Mouse (Mus musculus): ENCODE results near the gene Slmap. TPM values are rescaled to one million over a fixed set of nuclear protein-coding genes. Genes with fewer than 3 reads are reported as not detected.

Slmap gene
- polyA plus RNA-seq, 1 experiment from 2014 or later, result 14.6 TPM

GRCm38 (mm10) chr14:26500136-26500933, 34.4 kb downstream of the Slmap start:
- Histone ChIP-seq H3K36me3 (no peaks in the 10 kb centered on the region), H3K27me3 (no peaks in the 10 kb centered on the region), H3K4me3 (replicated peaks) (no peak overlapping the region), H3K27ac (no peak overlapping the region), H3K9me3 (no peaks in the 10 kb centered on the region), H3K4me2 (replicated peaks) (no peak overlapping the region), H3K9ac (replicated peaks) (no peak overlapping the region), H3K4me1 (replicated peaks) (no peaks in the 10 kb centered on the region)
- 97% methylated on average over 2 of the region's 2 CpGs for WGBS
- ATAC-seq, result no peak

DNA sequence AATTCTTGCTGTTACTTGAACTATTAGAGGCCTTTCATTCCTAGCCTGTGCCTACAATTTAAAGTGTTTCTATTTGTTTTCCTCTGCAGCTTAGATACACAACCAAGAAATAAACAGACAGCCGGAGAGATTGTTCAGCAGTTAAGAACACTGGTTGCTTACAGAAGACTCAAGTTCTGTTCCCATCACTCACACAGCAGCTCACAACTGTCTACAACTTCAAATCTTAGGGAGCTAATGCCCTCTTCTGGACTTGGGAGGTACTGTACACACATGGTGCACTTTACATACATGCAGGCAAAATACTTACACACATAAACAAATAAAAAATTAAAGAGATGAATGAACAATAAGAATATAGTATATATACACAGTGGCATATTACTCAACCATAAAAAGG, 39.7 kb downstream of the Slmap start:
- no peaks in the 10 kb centered on the region for H3K9me3 ChIP-seq
- H3K9ac ChIP-seq (replicated peaks), result no peak overlapping the region
- ATAC-seq, result no peak
- H3K36me3 ChIP-seq, result no peaks in the 10 kb centered on the region
- no peaks in the 10 kb centered on the region for H3K27me3 ChIP-seq
- H3K4me3 ChIP-seq (replicated peaks), result no peak overlapping the region
- no peaks in the 10 kb centered on the region for H3K4me1 ChIP-seq (replicated peaks)
- WGBS, result 94% methylated on average over 1 of the region's 1 CpGs
- no peak overlapping the region for H3K4me2 ChIP-seq (replicated peaks)
- H3K27ac ChIP-seq, result no peak overlapping the region

GRCm38 (mm10) chr14:26491150-26491549, 43.6 kb downstream of the Slmap start:
- ATAC-seq, result 0 out of 2 replicates have a peak, but pooled peaks have one; percentile 50
- no peak overlapping the region for H3K4me3 ChIP-seq (replicated peaks)
- WGBS, result 41% methylated on average over 2 of the region's 2 CpGs
- no peaks in the 10 kb centered on the region for H3K9me3 ChIP-seq
- no peaks in the 10 kb centered on the region for H3K27me3 ChIP-seq
- H3K4me2 ChIP-seq (replicated peaks), result no peak overlapping the region
- H3K27ac ChIP-seq, result no peak overlapping the region
- H3K9ac ChIP-seq (replicated peaks), result no peak overlapping the region
- H3K36me3 ChIP-seq, result no peaks in the 10 kb centered on the region
- peaks cover 11% of the 10 kb centered on the region for H3K4me1 ChIP-seq (replicated peaks)

DNA sequence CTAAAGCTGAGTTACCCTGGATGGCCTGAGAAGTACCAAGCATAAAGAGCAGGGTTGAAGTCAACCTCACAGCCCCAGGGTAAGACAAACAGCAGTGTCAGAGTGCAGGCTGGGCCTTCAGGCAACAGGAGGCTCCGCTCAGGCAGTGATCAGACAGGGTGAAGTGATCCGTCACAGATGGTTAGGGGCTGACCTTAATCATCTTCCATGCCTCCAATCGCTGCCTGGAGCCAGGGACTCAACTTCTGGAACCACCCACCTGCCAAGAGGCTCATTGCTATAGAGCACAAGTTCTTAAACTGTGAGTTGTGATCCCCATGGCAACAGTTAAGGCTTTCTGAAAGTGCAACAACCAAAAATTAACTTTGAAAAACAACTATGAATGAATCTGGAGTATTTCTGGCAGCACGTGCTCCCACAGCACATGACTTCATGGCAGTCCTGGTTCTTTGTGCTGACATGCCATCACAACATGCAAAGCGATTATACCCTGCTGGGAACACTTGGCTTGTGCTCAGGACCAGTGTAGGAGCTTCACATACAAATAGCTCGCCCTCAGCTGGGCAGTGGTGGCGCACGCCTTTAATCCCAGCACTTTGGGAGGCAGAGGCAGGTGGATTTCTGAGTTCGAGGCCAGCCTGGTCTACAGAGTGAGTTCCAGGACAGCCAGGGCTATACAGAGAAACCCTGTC, 46.3 kb downstream of the Slmap start:
- 0 out of 2 replicates have a peak, but pooled peaks have one; percentile 45 for ATAC-seq
- H3K27me3 ChIP-seq, result no peaks in the 10 kb centered on the region
- peaks cover 11% of the 10 kb centered on the region for H3K4me1 ChIP-seq (replicated peaks)
- WGBS, result 52% methylated on average over 9 of the region's 9 CpGs
- H3K27ac ChIP-seq, result no peak overlapping the region
- no peaks in the 10 kb centered on the region for H3K9me3 ChIP-seq
- H3K36me3 ChIP-seq, result no peaks in the 10 kb centered on the region
- H3K4me3 ChIP-seq (replicated peaks), result no peak overlapping the region
- H3K4me2 ChIP-seq (replicated peaks), result no peak overlapping the region
- H3K9ac ChIP-seq (replicated peaks), result no peak overlapping the region

DNA sequence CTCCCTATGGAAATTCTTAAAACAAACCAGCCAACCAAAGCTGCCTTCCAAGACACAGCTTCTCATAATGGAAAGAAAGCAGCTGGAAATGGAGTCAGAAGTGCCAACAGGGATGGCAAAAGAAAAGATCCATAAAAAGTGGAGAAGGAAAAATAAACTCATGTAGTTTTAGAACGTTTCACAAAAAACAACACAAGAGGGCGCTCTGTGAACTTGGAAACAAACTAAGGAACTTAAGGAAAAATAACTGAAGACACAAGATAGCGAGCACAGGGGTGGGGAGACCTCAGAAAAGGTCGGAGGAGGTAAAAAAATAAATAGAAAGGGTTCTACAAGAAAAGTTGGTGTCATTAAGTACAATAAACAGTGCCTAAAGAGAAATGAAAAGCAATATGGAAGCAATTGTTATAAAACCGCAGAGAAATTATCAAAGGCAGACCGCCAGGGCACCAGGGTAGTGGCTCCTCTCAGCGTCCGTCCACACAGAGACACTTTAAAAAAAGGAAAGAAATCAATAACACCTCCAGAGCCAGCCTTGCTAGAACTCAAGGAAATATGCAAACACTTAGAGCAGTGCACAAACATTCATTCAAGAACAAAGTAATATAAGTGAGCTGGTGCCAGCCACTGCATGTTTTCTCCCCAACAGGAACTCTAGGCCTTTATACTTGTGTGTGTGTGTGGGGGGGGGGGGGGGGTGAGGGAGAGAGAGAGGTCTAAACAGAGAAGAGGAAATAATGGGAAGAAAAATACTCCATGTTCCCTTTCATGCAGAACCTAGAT, 48.1 kb downstream of the Slmap start:
- ATAC-seq, result no peak
- H3K9me3 ChIP-seq, result no peaks in the 10 kb centered on the region
- no peak overlapping the region for H3K27ac ChIP-seq
- no peaks in the 10 kb centered on the region for H3K36me3 ChIP-seq
- no peak overlapping the region for H3K4me3 ChIP-seq (replicated peaks)
- 45% methylated on average over 8 of the region's 8 CpGs for WGBS
- no peak overlapping the region for H3K4me2 ChIP-seq (replicated peaks)
- peaks cover 11% of the 10 kb centered on the region for H3K4me1 ChIP-seq (replicated peaks)
- no peak overlapping the region for H3K9ac ChIP-seq (replicated peaks)
- H3K27me3 ChIP-seq, result no peaks in the 10 kb centered on the region

DNA sequence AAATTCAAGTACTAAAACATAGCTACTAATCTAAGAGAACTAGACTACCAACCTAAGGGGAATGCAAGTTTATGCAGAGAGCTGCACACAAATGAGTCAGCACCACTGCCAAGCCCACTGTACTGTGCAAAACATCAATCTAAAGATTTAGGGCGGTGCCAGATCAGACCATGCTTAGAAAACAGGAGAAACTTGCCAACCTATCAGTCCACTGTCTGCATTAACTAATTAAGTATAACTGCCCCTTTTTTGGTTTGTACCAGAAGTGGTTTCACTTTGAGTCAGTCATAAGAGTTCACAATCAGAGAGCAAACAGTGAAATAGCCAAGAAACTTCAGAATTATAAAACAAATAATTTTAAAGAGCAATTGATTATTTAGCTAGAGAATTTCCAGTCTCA, 53.3 kb downstream of the Slmap start:
- no peak overlapping the region for H3K4me3 ChIP-seq (replicated peaks)
- H3K27me3 ChIP-seq, result no peaks in the 10 kb centered on the region
- no peaks in the 10 kb centered on the region for H3K9me3 ChIP-seq
- ATAC-seq, result no peak
- no peaks in the 10 kb centered on the region for H3K4me1 ChIP-seq (replicated peaks)
- 100% methylated on average over 1 of the region's 1 CpGs for WGBS
- H3K36me3 ChIP-seq, result no peaks in the 10 kb centered on the region
- H3K9ac ChIP-seq (replicated peaks), result no peak overlapping the region
- H3K4me2 ChIP-seq (replicated peaks), result no peak overlapping the region
- no peak overlapping the region for H3K27ac ChIP-seq

GRCm38 (mm10) chr14:26477738-26478137, 57.0 kb downstream of the Slmap start:
- H3K27me3 ChIP-seq, result no peaks in the 10 kb centered on the region
- ATAC-seq, result no peak
- no peak overlapping the region for H3K9ac ChIP-seq (replicated peaks)
- no peak overlapping the region for H3K4me3 ChIP-seq (replicated peaks)
- no peak overlapping the region for H3K4me2 ChIP-seq (replicated peaks)
- no peaks in the 10 kb centered on the region for H3K4me1 ChIP-seq (replicated peaks)
- no peaks in the 10 kb centered on the region for H3K36me3 ChIP-seq
- no peaks in the 10 kb centered on the region for H3K9me3 ChIP-seq
- H3K27ac ChIP-seq, result no peak overlapping the region
- 92% methylated on average over 5 of the region's 5 CpGs for WGBS

DNA sequence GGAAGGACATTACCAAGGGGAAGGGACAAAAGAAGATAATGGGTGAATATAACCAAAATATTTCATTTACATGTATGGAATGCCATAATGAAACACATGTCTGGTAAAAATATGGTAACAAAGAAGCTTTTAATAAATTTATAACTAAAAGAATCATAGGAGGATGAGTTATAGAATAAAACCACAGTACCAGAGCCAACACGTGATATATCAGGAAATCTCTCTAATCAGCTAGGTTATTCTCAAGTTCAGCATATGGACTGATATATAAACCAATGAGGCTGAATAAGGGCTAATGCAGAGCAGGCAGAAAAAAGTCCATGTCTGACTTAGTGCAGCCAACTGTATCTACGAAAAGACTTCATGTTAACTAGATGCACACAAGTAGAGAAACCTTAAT, 58.3 kb downstream of the Slmap start:
- ATAC-seq, result no peak
- 95% methylated on average over 2 of the region's 2 CpGs for WGBS
- no peak overlapping the region for H3K9ac ChIP-seq (replicated peaks)
- H3K4me1 ChIP-seq (replicated peaks), result no peaks in the 10 kb centered on the region
- H3K9me3 ChIP-seq, result no peaks in the 10 kb centered on the region
- H3K27ac ChIP-seq, result no peak overlapping the region
- H3K36me3 ChIP-seq, result no peaks in the 10 kb centered on the region
- H3K4me3 ChIP-seq (replicated peaks), result no peak overlapping the region
- H3K4me2 ChIP-seq (replicated peaks), result no peak overlapping the region
- no peaks in the 10 kb centered on the region for H3K27me3 ChIP-seq

DNA sequence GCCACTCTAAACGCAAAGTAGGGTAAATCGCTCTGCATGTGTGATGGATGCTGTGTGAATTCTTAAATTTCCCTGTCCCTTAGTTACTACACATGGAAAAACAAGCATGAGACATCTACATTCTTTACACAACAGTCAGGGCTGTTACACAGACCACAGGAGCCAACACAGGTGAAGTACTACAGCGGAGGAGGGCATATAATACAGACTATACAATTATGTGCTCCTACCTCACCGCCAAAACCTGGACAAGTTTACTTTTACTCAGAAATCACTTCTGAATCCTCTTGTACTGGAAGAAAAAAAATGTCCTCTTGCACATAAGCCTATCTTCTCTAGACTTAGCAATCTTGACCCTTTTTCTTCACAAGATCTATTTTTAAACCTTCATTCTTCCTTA, 66.8 kb downstream of the Slmap start:
- H3K4me3 ChIP-seq (replicated peaks), result no peak overlapping the region
- H3K36me3 ChIP-seq, result 0 out of 2 replicates have a peak, but pooled peaks cover 2% of the 10 kb centered on the region
- no peak for ATAC-seq
- H3K9ac ChIP-seq (replicated peaks), result no peak overlapping the region
- no peaks in the 10 kb centered on the region for H3K27me3 ChIP-seq
- WGBS, result 94% methylated on average over 4 of the region's 4 CpGs
- no peak overlapping the region for H3K27ac ChIP-seq
- H3K9me3 ChIP-seq, result no peaks in the 10 kb centered on the region
- no peak overlapping the region for H3K4me2 ChIP-seq (replicated peaks)
- H3K4me1 ChIP-seq (replicated peaks), result no peaks in the 10 kb centered on the region

- H3K4me1 ChIP-seq (replicated peaks), result no peaks in the 10 kb centered on the region
- ATAC-seq, result no peak
- WGBS, result 78% methylated on average over 5 of the region's 5 CpGs
- no peak overlapping the region for H3K9ac ChIP-seq (replicated peaks)
- H3K4me2 ChIP-seq (replicated peaks), result no peak overlapping the region
- no peaks in the 10 kb centered on the region for H3K27me3 ChIP-seq
- H3K4me3 ChIP-seq (replicated peaks), result no peak overlapping the region
- H3K36me3 ChIP-seq, result peaks cover 8% of the 10 kb centered on the region
- no peaks in the 10 kb centered on the region for H3K9me3 ChIP-seq
- no peak overlapping the region for H3K27ac ChIP-seq
Observed at GRCm38 (mm10) chr14:26466544-26467125, 68.1 kb downstream of the Slmap start.

GRCm38 (mm10) chr14:26465898-26466297, 68.8 kb downstream of the Slmap start:
- H3K27ac ChIP-seq, result no peak overlapping the region

DNA sequence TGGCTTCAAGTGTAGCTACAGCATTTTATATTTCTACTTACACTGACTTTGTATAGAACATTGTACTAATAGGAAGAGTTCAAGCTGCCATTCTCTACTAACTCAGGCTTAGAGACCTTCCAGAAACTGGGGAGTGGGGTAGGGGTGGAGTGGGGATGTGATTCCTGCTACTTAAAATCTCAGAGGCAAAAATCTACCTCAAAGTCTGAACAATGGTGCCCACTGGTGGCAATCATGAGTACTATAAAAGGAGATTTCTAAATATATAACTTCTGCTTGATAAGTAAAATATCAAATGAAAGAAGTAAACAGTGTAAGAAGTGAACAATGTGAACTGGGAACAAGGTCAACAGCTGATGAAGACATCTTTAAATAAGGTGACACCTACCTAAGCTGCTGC, 75.2 kb downstream of the Slmap start:
- Histone ChIP-seq H3K36me3 (peaks cover 21% of the 10 kb centered on the region), H3K9ac (replicated peaks) (no peak overlapping the region), H3K27me3 (no peaks in the 10 kb centered on the region), H3K27ac (no peak overlapping the region), H3K4me3 (replicated peaks) (no peak overlapping the region), H3K4me1 (replicated peaks) (no peaks in the 10 kb centered on the region), H3K9me3 (no peaks in the 10 kb centered on the region), H3K4me2 (replicated peaks) (no peak overlapping the region)
- ATAC-seq, result no peak

More at GRCm38 (mm10) chr14:26465898-26466297, 68.8 kb downstream of the Slmap start:
- Histone ChIP-seq H3K4me2 (replicated peaks) (no peak overlapping the region), H3K9ac (replicated peaks) (no peak overlapping the region), H3K27me3 (no peaks in the 10 kb centered on the region), H3K36me3 (peaks cover 14% of the 10 kb centered on the region), H3K9me3 (no peaks in the 10 kb centered on the region), H3K4me1 (replicated peaks) (no peaks in the 10 kb centered on the region), H3K4me3 (replicated peaks) (no peak overlapping the region)
- ATAC-seq, result no peak
- 85% methylated on average over 6 of the region's 6 CpGs for WGBS

Data from midbrain, embryonic 13.5 days (tissue).